Mouse (Mus musculus): ENCODE measurements around the gene 9330182L06Rik.

DNA sequence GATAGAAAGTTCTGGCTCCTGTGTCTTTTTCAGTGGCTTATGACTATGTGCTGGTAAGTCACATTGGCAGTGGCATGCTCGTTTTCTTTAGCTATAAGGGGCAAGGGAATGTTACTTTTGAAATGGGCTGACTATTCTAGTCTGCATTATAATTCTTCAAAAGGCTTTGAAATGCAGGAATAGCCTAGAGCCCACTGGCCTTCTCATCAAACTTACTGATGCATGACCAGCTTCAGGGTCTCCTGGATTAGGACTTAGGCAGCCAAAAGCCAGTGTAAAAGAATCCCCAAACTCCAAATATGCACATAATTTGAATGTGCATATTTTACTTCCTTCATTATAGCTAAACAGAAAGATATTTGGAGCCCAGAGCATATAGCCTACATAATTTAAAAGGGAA, 86.7 kb downstream of the 9330182L06Rik start:
- TF ChIP-seq CTCF (IDR thresholded peaks at IDR 0.05; ENCODE audit: low read depth, low read length) (no peak), EP300 (IDR thresholded peaks at IDR 0.05; ENCODE audit: insufficient read depth, low read depth, low read length) (no peak), POLR2A (IDR thresholded peaks at IDR 0.05; ENCODE audit: insufficient read depth, low read length) (no peak)
